Mouse (Mus musculus) left cerebral cortex, adult 2 months (tissue): Measurements from ENCODE around the gene P2ry10b. TPM values are rescaled to one million over a fixed set of nuclear protein-coding genes. Genes with fewer than 3 reads are reported as not detected.

Experiments used
- DNase-seq, 2 experiments: peaks; one replicate each; pipeline ENCODE4 v3.0.0; 2021 to 2022; ENCODE audit warnings: low spot score in 2 of 2, mixed read lengths in 1 of 2; ENCODE audit errors: extremely low spot score in 1 of 2
- H3K27ac ChIP-seq: fragments of 200-600 bp; 2 replicates; pipeline ENCODE4 v1.8.1; 2022
- H3K4me3 ChIP-seq: fragments of 200-600 bp; 2 replicates; pipeline ENCODE4 v1.8.1; 2022
- CTCF ChIP-seq: fragments of 200-600 bp; IDR thresholded peaks from 2 replicates; pipeline ENCODE4 v1.8.1; 2022; ENCODE audit warnings: antibody characterized with exemption, mild to moderate bottlenecking, moderate library complexity
- intact Hi-C: fragments of 180-260 bp; cut with DNase I; formaldehyde crosslinking; loops from one replicate; pipeline ENCODE4 v1.15.1; 2025
- long read RNA-seq, 2 experiments: library from polyadenylated mRNA; stranded (forward); transcript quantifications; one replicate each; pipeline ENCODE4 v2.0.0; 2021; ENCODE audit warnings: borderline mapping rate in 2 of 2
- total RNA-seq, 2 experiments: library from RNA; stranded (reverse); gene quantifications; 2 replicates each; pipeline ENCODE4 v1.2.3; 2021

P2ry10b gene
- under 1 TPM; 0.14 to 0.25 TPM for total RNA-seq
- long read RNA-seq, experiment 1 = 0 reads
- long read RNA-seq, experiment 2 = 0 reads

DNA sequence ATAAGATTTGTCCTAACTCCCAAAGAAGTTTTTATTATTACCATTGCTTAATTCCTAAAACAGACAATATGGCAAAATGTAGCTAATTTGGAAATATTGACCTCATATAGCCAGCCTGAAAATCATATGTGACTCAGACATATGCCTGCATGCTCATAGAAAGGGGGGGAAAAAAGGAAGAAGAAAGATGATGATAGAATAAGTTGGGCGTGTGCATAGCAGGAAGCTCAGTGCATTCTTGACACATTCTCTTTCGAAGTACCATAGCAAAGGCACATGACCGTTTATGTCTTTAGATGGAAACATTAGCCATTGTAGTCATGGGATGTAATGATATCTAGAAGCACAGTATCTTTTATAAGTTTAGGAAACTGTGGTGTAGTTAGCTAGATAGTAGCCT is at the start of gene P2ry10b:
Gene P2ry10b (plus strand): TSS at position 247 of the 400 bp plus-strand sequence.
- DNase-seq = no peak
- H3K27ac ChIP-seq = no peak within 1 kb of the TSS
- H3K4me3 ChIP-seq = no peak within 1 kb of the TSS
- intact Hi-C loops = no loop called here
- TF ChIP-seq CTCF = no peak

DNA sequence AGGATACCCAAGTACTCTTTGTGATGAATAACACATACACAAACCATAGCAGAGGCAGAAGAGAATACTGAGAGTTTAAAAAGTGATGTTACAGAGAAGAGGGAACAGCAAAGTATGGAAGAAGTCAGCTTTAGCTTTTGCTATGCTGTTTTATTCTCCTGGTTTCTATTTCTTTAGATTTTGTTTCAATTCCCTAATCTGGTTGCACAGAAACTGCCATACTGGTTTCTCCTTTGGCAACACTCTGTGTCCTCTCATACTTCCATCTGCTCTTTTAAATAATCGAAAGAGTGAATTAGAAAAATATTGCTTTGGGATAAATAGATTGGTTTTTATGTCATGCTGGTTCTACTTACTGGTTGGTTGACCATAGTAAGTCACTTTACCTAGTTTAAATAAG is 32.4 kb upstream of the P2ry10b start:
- DNase-seq = no peak
- no peak overlapping the region for H3K4me3 ChIP-seq
- TF ChIP-seq CTCF = no peak
- intact Hi-C loops = no loop called here
- H3K27ac ChIP-seq = no peak overlapping the region

DNA sequence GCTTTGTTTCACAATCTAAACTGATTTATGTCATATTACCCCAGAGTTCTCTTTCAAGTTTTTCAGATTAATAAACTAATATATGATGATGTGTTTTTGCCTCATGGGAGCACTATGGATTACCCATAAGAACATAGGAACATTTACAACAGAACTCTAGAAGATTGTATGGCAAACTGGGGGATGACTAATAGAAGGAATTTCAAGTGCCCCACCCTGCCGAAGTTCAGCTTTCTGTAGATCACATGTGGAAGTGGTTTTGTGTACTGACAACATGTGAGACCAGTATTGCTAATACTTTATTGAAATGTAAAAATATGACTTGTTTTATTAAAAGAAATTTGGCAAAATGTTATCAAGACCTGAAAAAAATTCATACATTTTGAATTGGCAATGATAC is 31.7 kb upstream of the P2ry10b start:
- Histone ChIP-seq H3K27ac (no peak overlapping the region), H3K4me3 (no peak overlapping the region)
- DNase-seq = no peak
- TF ChIP-seq CTCF = no peak
- intact Hi-C loops = no loop called here

DNA sequence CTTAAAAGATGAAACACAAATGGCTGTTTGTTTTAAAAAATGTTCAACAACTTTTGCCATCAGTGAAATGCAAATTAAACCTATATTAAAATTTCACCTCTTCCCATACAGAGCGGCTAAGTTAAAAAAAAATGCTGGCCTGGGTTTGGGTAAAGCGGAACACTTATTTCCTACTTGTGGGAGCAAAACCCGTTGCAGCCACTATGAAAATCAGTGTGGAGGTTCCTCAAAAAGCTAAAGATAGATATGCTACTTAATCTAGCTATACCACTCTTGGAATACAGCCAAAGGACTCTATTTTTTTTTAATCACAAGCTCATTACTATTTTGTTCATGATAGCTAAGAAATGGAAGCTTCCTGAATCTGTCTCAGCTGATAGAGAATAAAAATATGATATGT is 5.5 kb upstream of the P2ry10b start:
- Histone ChIP-seq H3K4me3 (no peak overlapping the region), H3K27ac (no peak overlapping the region)
- no peak for DNase-seq
- intact Hi-C loops = no loop called here
- no peak for TF ChIP-seq CTCF

DNA sequence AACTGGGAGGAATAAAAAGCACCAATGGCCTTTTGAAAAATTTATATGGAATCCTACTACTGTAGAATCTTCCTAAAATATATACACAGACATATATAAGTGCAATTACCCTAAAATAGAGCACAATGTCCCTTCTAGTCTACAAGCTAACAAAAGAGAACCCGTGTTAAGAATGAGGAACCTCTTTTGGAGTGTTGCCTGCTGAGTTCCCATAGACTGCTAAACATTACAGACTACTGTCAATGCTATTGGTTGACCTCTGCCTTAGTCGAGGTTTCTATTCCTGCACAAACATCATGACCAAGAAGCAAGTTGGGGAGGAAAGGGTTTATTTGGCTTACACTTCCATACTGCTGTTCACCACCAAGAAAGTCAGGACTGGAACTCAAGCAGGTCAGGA is 4.8 kb upstream of the P2ry10b start:
- Histone ChIP-seq H3K4me3 (no peak overlapping the region), H3K27ac (no peak overlapping the region)
- intact Hi-C loops = no loop called here
- TF ChIP-seq CTCF = no peak
- DNase-seq = no peak

DNA sequence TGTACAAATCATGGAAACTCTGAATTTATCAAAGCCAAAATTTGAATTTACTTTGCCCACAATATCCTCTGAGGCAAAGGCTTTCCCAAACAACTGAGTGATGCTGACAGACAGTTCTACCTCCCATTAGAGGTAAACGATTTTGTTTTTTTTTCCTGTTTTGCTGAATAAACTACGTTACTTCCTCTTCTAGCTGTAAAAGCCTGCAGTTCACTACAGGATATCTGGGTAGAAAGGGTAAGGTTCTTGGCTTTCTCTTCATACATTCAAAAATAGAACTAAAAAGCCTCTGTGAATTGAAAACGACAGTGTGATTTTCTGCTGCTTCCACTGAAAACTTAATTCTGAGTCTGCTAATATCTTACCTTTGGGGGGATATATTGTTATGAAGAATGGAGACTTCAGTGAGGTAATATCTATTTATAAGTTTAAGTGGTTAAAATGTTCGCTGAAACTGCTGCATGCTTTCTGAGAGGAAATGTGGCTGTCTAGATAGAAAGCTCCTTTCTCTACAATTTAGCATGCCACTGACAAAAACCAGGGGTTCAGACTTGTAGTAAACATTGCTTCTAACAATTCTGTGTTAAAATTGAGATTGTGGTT is 765 bp downstream of the P2ry10b start:
- no peak for DNase-seq
- Histone ChIP-seq H3K4me3 (no peak overlapping the region), H3K27ac (no peak overlapping the region)
- no peak for TF ChIP-seq CTCF
- intact Hi-C loops = no loop called here

DNA sequence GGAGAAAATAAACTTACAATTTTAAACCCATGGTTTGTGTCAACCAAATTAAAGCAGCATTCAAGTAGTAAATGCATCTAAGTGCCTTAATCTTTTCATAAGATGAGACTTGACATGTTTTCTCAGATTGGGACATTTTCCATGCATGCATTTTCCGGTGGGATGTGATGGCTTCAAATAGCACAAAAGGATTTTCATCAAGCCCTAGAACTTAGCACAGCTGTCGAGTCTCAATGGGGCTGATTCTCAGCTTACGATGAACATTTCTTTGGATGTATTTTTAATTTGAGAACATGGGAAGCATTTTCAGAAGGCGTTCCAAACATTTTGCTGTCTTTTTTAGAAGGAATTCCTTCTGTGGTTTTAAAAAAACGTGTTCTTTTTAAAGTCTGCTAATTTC is 1.3 kb downstream of the P2ry10b start:
- no peak for TF ChIP-seq CTCF
- DNase-seq = no peak
- intact Hi-C loops = no loop called here
- Histone ChIP-seq H3K4me3 (no peak overlapping the region), H3K27ac (no peak overlapping the region)

DNA sequence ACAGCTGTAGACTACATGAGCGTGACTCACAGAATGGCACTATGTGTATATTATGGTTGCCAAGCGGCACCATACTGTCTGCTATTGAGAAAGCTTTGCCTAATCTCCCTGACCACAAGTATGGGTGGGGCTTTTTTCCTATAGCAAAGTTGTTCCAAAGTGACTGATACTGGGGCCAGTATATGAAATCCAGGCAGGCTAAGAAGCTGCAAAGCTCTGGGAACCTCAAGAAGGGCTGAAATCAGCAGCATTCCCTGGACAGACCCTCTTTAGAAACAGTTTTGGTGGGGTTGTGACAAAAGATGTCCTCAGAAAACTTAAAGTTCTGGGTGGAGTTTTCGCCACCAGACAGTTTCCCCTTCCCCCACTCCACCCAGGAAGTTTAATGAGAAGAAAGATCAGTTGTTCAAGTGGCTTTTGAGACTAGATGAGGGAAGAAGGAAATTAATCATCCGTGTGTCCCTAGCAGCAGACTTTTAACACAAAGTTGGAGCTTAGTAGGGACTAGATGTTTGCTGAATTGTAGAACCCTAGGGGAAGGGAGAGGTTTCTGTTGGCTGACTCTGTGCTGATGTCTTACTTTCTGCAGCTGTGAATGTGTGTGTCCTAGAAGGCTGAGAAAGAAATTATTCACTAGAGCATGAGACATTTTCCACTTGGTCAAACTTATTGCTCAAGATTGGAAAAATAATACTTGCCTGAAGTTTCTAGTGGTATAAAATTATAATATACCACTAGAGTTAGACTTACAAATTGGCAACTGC is 2.2 kb downstream of the P2ry10b start:
- no peak overlapping the region for H3K27ac ChIP-seq
- no peak for DNase-seq
- no peak overlapping the region for H3K4me3 ChIP-seq
- intact Hi-C loops = no loop called here
- TF ChIP-seq CTCF = no peak

DNA sequence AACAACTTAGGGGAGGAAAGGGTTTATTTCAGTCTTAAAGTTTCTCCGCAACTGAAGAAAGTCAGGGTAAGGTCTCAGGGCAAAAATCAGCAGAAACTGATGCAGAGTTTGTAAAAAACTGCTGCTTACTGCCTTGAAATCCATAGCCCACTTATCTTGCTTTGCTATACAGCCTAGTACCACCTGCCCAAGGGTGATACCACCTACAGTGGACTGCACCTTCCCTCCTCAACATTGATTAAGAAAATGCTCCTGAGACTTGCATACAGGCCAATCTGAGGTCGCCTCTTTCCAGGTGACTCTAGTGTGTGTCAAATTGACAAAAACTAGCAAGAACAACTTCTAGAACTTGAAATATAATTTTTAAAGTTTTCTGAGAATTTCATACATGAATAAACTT is 7.3 kb downstream of the P2ry10b start:
- no peak for DNase-seq
- intact Hi-C loops = no loop called here
- H3K27ac ChIP-seq = no peak overlapping the region

DNA sequence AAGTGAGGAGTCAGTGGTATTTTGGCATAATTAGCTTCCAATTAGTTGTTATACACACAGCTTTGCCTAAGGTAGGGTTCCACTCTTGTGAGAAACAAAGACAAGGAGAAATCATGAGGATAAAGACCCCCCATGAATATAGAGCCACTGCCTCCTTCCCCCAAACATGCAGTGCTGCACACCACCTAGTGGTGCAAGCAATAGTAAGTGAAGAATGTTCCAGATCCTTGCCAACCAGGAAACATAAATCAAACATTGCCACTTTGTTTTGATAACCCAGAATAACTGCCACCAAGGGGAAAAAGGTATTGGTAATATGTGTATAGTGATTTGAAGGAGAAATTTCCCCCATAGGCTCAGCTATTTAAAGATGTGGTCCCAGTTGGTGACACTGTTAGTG is 11.8 kb downstream of the P2ry10b start:
- peak; percentile 23 for TF ChIP-seq CTCF
- DNase-seq = no peak
- no peak overlapping the region for H3K27ac ChIP-seq
- intact Hi-C loops = loop anchor here (10.0 kb wide), 1 partner anchor 146 kb away; no protein-coding TSS in a partner anchor
- no peak overlapping the region for H3K4me3 ChIP-seq

More for the DNA sequence above, 7.3 kb downstream of the P2ry10b start:
- H3K4me3 ChIP-seq = no peak overlapping the region
- TF ChIP-seq CTCF = no peak

DNA sequence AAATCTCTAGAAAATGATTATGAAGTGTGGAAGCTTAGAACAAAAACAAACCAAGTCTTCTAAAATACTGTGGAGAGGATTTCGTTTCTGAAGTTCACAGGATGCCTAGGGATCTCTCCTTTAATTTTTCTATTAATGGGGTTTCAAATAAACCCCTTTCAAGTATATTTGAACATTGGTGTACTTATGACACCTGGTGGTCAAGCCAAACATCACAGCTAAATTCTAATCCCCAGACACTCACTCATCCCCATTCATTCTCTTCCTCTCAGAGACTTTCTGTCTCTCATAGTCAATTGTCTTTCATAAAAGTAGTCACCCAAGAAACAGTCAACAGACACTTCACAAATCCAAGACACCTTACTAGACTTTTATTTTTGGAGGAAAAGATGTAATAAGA is 19.6 kb downstream of the P2ry10b start:
- no peak overlapping the region for H3K27ac ChIP-seq
- DNase-seq = no peak
- intact Hi-C loops = loop anchor here (1.0 to 10.0 kb wide), 3 partner anchors 153 to 375 kb away; no protein-coding TSS in a partner anchor
- peak; percentile 58 for TF ChIP-seq CTCF
- H3K4me3 ChIP-seq = no peak overlapping the region

DNA sequence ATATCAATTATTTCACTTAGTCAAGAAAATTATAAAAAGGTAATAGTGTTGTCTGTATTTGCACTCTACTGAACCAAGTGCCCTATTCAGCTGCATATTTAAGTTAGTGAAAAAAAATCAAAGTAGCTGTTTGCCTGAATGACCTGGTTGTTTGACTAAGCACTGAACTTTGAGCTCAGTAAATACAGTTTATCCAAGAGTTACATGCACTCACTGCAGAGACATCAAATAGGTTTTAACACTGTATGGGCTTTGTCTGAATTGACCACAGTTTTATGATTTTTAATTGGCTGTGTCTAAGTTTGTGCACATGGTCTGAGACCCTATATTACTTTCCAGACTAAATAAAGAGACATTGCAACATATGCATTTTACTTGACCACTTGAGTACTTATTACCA is 20.4 kb downstream of the P2ry10b start:
- Histone ChIP-seq H3K27ac (no peak overlapping the region), H3K4me3 (no peak overlapping the region)
- TF ChIP-seq CTCF = no peak
- no peak for DNase-seq
- intact Hi-C loops = loop anchor here (5.0 to 10.0 kb wide), 2 partner anchors 154 to 268 kb away; no protein-coding TSS in a partner anchor
